Mouse (Mus musculus): ENCODE measurements around the gene Stk17b. TPM values are rescaled to one million over a fixed set of nuclear protein-coding genes. Genes with fewer than 3 reads are reported as not detected.
"Not testable (repeated sequence)": the region's sequence is repeated elsewhere in the genome, so short reads cannot be mapped to it uniquely, and the experiment has no call there.

Gene Stk17b
- polyA plus RNA-seq, 1 experiment from 2014 or later, result 5.5 TPM

DNA sequence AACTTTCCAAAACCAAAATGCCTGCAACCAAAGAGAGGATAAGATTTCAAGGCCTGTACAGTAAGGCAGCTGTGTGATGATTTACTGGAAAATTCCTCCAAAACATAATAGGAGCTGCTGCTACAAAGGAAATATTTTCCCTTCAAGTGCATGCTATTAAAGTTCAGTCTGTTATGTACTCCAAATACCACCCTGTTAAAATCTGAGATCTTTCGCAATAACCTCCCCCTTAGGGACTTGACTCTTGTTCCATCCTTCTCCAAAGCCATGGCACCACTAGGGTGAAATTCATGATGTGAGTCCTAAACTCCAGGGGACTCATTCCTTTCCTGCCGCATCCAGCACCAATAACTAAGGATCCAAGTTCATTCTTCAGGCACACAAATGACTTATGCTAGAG is 58.1 kb downstream of the Stk17b start:
- H3K9ac ChIP-seq (replicated peaks; ENCODE audit: low read depth, low read length), result no peak overlapping the region
- WGBS, result 94% methylated on average over 2 of the region's 2 CpGs

GRCm38 (mm10) chr1:53721353-53721752 is 63.7 kb downstream of the Stk17b start:
- Histone ChIP-seq H3K9me3 (ENCODE audit: control insufficient read depth, low read length) (no peaks in the 10 kb centered on the region), H3K4me2 (ENCODE audit: low read depth, low read length) (no peak overlapping the region), H3K4me3 (ENCODE audit: low read depth, low read length) (no peak overlapping the region), H3K27me3 (ENCODE audit: control insufficient read depth, insufficient read depth, low read length) (no peaks in the 10 kb centered on the region), H3K9ac (replicated peaks; ENCODE audit: low read depth, low read length) (no peak overlapping the region), H3K36me3 (ENCODE audit: control insufficient read depth, insufficient read depth, low read length) (no peaks in the 10 kb centered on the region), H3K4me1 (ENCODE audit: control insufficient read depth, insufficient read depth, low read length) (no peaks in the 10 kb centered on the region), H3K27ac (ENCODE audit: low read depth, low read length) (no peak overlapping the region)
- ATAC-seq (ENCODE audit: low read depth), result no peak

More for the DNA sequence above, 58.1 kb downstream of the Stk17b start:
- H3K27ac ChIP-seq (ENCODE audit: low read depth, low read length), result no peak overlapping the region
- H3K27me3 ChIP-seq (ENCODE audit: control insufficient read depth, insufficient read depth, low read length), result no peaks in the 10 kb centered on the region
- H3K9me3 ChIP-seq (ENCODE audit: control insufficient read depth, low read length), result no peaks in the 10 kb centered on the region
- H3K4me3 ChIP-seq (ENCODE audit: low read depth, low read length), result no peak overlapping the region
- no peak overlapping the region for H3K4me2 ChIP-seq (ENCODE audit: low read depth, low read length)
- no peaks in the 10 kb centered on the region for H3K4me1 ChIP-seq (ENCODE audit: control insufficient read depth, insufficient read depth, low read length)
- H3K36me3 ChIP-seq (ENCODE audit: control insufficient read depth, insufficient read depth, low read length), result no peaks in the 10 kb centered on the region
- ATAC-seq (ENCODE audit: low read depth), result no peak

DNA sequence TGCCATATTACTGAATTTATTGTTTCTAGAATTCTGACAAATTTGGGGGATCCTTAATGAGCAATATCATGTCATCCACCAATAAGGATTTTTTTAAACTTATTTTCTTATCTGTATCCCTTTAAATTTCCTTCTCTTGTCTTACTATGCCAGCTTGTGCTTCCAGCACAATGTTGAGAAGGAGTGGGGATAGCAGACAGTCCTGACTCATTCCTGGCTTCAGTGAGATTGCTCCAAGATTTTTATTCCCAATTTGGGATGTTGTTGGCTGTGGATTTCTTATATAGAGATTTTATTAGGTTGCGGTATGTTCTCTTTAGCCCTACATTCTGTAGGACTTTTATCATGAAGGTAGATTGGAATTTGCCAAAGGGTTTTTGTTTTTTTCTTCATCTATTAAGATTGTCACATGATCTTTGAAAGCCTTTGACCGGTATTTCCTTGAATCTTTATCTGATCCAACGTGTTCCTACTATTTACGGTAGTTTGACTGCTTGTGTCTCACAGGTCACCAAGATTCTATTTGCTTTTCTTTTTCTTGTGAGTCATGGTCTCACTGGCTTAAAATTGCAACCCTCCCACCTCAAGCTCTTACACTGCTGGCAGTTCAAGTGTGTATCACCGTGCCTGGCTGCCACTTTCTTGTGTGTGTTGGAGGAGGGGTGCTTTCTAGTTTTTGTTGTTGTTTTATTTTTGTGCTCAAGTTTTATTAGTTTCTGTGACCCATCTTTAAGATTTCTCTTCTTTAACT is 64.2 kb downstream of the Stk17b start:
- H3K4me2 ChIP-seq (ENCODE audit: low read depth, low read length), result no peak overlapping the region
- no peak overlapping the region for H3K27ac ChIP-seq (ENCODE audit: low read depth, low read length)
- H3K27me3 ChIP-seq (ENCODE audit: control insufficient read depth, insufficient read depth, low read length), result no peaks in the 10 kb centered on the region
- no peak for ATAC-seq (ENCODE audit: low read depth)
- H3K9ac ChIP-seq (replicated peaks; ENCODE audit: low read depth, low read length), result no peak overlapping the region
- WGBS, result 93% methylated on average over 5 of the region's 5 CpGs
- H3K36me3 ChIP-seq (ENCODE audit: control insufficient read depth, insufficient read depth, low read length), result no peaks in the 10 kb centered on the region
- H3K4me3 ChIP-seq (ENCODE audit: low read depth, low read length), result no peak overlapping the region
- no peaks in the 10 kb centered on the region for H3K9me3 ChIP-seq (ENCODE audit: control insufficient read depth, low read length)
- no peaks in the 10 kb centered on the region for H3K4me1 ChIP-seq (ENCODE audit: control insufficient read depth, insufficient read depth, low read length)

- no peaks in the 10 kb centered on the region for H3K27me3 ChIP-seq (ENCODE audit: control insufficient read depth, insufficient read depth, low read length)
- H3K4me2 ChIP-seq (ENCODE audit: low read depth, low read length), result no peak overlapping the region
- 91% methylated on average over 1 of the region's 1 CpGs for WGBS
- no peaks in the 10 kb centered on the region for H3K9me3 ChIP-seq (ENCODE audit: control insufficient read depth, low read length)
- no peaks in the 10 kb centered on the region for H3K36me3 ChIP-seq (ENCODE audit: control insufficient read depth, insufficient read depth, low read length)
- H3K4me1 ChIP-seq (ENCODE audit: control insufficient read depth, insufficient read depth, low read length), result no peaks in the 10 kb centered on the region
- ATAC-seq (ENCODE audit: low read depth), result no peak
- H3K9ac ChIP-seq (replicated peaks; ENCODE audit: low read depth, low read length), result no peak overlapping the region
- H3K4me3 ChIP-seq (ENCODE audit: low read depth, low read length), result no peak overlapping the region
- no peak overlapping the region for H3K27ac ChIP-seq (ENCODE audit: low read depth, low read length)
These were observed 69.0 kb downstream of the Stk17b start for GRCm38 (mm10) chr1:53715966-53716515.

DNA sequence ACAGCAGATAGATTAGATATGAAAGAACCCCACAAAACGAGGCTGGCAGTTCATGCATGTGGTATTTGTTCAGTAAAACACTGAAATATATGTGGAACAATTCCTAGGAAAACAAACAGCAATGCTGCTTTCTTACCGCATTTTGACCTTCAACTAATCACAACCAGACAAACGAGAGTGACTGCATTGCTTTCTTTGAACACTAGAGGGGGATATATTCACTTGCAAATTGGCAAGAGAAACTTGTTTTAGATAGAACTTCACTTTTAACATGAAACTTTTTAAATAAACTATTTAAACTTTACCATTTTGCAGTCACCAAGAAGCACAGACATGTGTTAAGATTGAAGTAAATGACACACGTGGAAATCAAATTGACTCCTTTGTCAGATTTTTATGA is 69.6 kb downstream of the Stk17b start:
- Histone ChIP-seq H3K4me2 (ENCODE audit: low read depth, low read length) (no peak overlapping the region), H3K4me1 (ENCODE audit: control insufficient read depth, insufficient read depth, low read length) (no peaks in the 10 kb centered on the region), H3K4me3 (ENCODE audit: low read depth, low read length) (no peak overlapping the region), H3K27me3 (ENCODE audit: control insufficient read depth, insufficient read depth, low read length) (no peaks in the 10 kb centered on the region), H3K9me3 (ENCODE audit: control insufficient read depth, low read length) (no peaks in the 10 kb centered on the region), H3K36me3 (ENCODE audit: control insufficient read depth, insufficient read depth, low read length) (no peaks in the 10 kb centered on the region), H3K27ac (ENCODE audit: low read depth, low read length) (no peak overlapping the region), H3K9ac (replicated peaks; ENCODE audit: low read depth, low read length) (no peak overlapping the region)
- 3% methylated on average over 4 of the region's 4 CpGs for WGBS
- no peak for ATAC-seq (ENCODE audit: low read depth)

DNA sequence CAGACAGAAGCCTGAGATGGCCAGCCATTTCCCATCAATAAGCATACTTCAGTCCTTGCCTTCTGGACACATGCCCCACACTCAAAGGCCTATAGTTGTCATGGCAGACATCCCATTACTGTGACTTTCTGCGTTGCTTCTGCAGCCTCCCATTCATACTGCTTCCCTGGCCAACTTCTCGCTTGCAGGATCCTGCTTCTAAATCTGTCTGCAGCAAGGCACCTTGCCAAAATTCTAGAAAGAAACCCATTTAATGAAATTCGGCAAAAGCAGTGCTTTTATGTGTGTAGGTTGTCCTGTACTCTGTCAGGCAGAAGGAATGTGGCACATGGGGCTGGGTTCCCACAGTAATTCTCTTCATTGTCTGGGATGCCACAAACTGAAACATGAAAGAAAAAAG is 71.6 kb downstream of the Stk17b start:
- not testable (repeated sequence) for H3K27ac ChIP-seq (ENCODE audit: low read depth, low read length); H3K36me3 ChIP-seq (ENCODE audit: control insufficient read depth, insufficient read depth, low read length); H3K4me2 ChIP-seq (ENCODE audit: low read depth, low read length); H3K4me3 ChIP-seq (ENCODE audit: low read depth, low read length); H3K9me3 ChIP-seq (ENCODE audit: control insufficient read depth, low read length); H3K9ac ChIP-seq (replicated peaks; ENCODE audit: low read depth, low read length); H3K27me3 ChIP-seq (ENCODE audit: control insufficient read depth, insufficient read depth, low read length); H3K4me1 ChIP-seq (ENCODE audit: control insufficient read depth, insufficient read depth, low read length)
- WGBS, result 35% methylated on average over 2 of the region's 3 CpGs
- ATAC-seq (ENCODE audit: low read depth), result peak; percentile 83

DNA sequence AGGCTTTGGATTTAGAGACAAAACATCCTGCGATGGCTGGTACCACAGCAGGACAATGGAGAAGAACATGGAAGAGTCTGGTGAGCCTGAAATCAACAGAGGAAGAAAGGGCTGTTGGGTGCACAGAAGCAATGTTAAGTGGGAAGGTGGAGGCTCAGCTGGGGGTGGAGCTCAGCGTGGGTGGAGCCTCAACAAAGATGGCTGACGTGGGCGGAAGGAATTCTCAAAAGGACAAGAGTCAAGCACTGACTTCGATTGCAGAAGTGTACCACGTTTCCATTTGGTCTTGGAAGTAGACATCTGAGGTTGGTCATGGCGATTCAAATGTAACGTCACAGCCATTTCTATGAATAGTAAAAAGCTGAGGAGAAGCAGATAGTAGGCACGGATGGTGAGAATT is 74.0 kb downstream of the Stk17b start:
- H3K27ac ChIP-seq (ENCODE audit: low read depth, low read length), result no peak overlapping the region
- H3K4me2 ChIP-seq (ENCODE audit: low read depth, low read length), result no peak overlapping the region
- WGBS, result 93% methylated on average over 9 of the region's 9 CpGs
- H3K36me3 ChIP-seq (ENCODE audit: control insufficient read depth, insufficient read depth, low read length), result no peaks in the 10 kb centered on the region
- no peaks in the 10 kb centered on the region for H3K9me3 ChIP-seq (ENCODE audit: control insufficient read depth, low read length)
- no peaks in the 10 kb centered on the region for H3K27me3 ChIP-seq (ENCODE audit: control insufficient read depth, insufficient read depth, low read length)
- no peak for ATAC-seq (ENCODE audit: low read depth)
- no peak overlapping the region for H3K4me3 ChIP-seq (ENCODE audit: low read depth, low read length)
- H3K9ac ChIP-seq (replicated peaks; ENCODE audit: low read depth, low read length), result no peak overlapping the region
- peaks cover 2% of the 10 kb centered on the region; the same call in 1 of the 2 replicates for H3K4me1 ChIP-seq (ENCODE audit: control insufficient read depth, insufficient read depth, low read length)

DNA sequence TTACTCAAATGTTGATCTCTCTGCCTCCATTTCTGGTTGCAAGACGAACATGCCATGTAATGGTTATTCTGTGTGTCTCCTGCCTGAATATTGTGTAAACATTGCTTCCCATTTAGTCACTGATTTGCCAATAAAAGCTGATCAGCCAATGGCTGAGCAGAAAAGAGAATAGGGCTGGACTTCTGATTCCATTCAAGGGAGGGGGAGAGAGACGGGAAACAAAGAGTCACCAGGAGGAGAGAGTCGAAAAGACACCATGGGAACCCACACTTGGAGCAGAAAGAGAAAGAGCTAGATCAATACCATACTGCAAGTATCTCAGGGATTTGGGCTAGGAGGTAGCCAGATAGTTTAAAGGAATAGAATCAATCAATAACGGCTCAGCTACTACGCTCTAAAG is 75.4 kb downstream of the Stk17b start:
- H3K4me3 ChIP-seq (ENCODE audit: low read depth, low read length); H3K27me3 ChIP-seq (ENCODE audit: control insufficient read depth, insufficient read depth, low read length); H3K4me2 ChIP-seq (ENCODE audit: low read depth, low read length); H3K36me3 ChIP-seq (ENCODE audit: control insufficient read depth, insufficient read depth, low read length); H3K4me1 ChIP-seq (ENCODE audit: control insufficient read depth, insufficient read depth, low read length); H3K9ac ChIP-seq (replicated peaks; ENCODE audit: low read depth, low read length); H3K27ac ChIP-seq (ENCODE audit: low read depth, low read length); H3K9me3 ChIP-seq (ENCODE audit: control insufficient read depth, low read length): not testable (repeated sequence)
- WGBS, result 54% methylated on average over 5 of the region's 5 CpGs
- peak; percentile 62; the same call in 1 of the 2 replicates for ATAC-seq (ENCODE audit: low read depth)

GRCm38 (mm10) chr1:53706431-53707361 is 78.3 kb downstream of the Stk17b start, which contains the start of gene Dnah7a:
Gene Dnah7a (minus strand): TSS chr1:53706784.
- Histone ChIP-seq H3K27me3 (ENCODE audit: control insufficient read depth, insufficient read depth, low read length) (no peaks in the 10 kb centered on the region), H3K36me3 (ENCODE audit: control insufficient read depth, insufficient read depth, low read length) (no peaks in the 10 kb centered on the region), H3K9ac (replicated peaks; ENCODE audit: low read depth, low read length) (peak within 1 kb of the TSS; percentile 52), H3K27ac (ENCODE audit: low read depth, low read length) (peak within 1 kb of the TSS; percentile 75), H3K4me2 (ENCODE audit: low read depth, low read length) (peak within 1 kb of the TSS; percentile 68), H3K9me3 (ENCODE audit: control insufficient read depth, low read length) (no peaks in the 10 kb centered on the region), H3K4me1 (ENCODE audit: control insufficient read depth, insufficient read depth, low read length) (peaks cover 2% of the 10 kb centered on the region; the same call in 1 of the 2 replicates), H3K4me3 (ENCODE audit: low read depth, low read length) (peak within 1 kb of the TSS; percentile 50)
- ATAC-seq (ENCODE audit: low read depth), result peak; percentile 91
- whole genome bisulfite sequencing, result 15% methylated on average over 42 of the region's 42 CpGs
